Mouse (Mus musculus) stomach, postnatal 0 days (tissue): ENCODE data around the gene Mef2c. TPM values are rescaled to one million over a fixed set of nuclear protein-coding genes. Genes with fewer than 3 reads are reported as not detected.

Experiments used
- ATAC-seq: fragments of 200-750 bp; cut with Nextera tagmentation; 2 replicates; pipeline ENCODE4 v1.8.0; 2017; ENCODE audit not compliant: low FRiP score, low TSS enrichment
- DNase-seq: peaks from one replicate; pipeline ENCODE4 v3.0.0-alpha.2; 2016; ENCODE audit warnings: low spot score
- H3K27ac ChIP-seq: fragments of 300-500 bp; sonication (generic); replicated peaks from 2 replicates; pipeline ENCODE4 v1.5.1; 2014; ENCODE audit warnings: mild to moderate bottlenecking, control low read depth
- H3K27me3 ChIP-seq: fragments of 300-500 bp; sonication (generic); 2 replicates; pipeline ENCODE4 v1.6.1; 2014; ENCODE audit warnings: low read length; ENCODE audit not compliant: control insufficient read depth, insufficient read depth
- H3K36me3 ChIP-seq: fragments of 300-500 bp; sonication (generic); 2 replicates; pipeline ENCODE4 v1.6.1; 2014; ENCODE audit warnings: low read length, mixed read lengths; ENCODE audit not compliant: control insufficient read depth, insufficient read depth
- H3K4me1 ChIP-seq: fragments of 300-500 bp; sonication (generic); replicated peaks from 2 replicates; pipeline ENCODE4 v1.6.1; 2014; ENCODE audit warnings: antibody characterized with exemption; ENCODE audit not compliant: control insufficient read depth, insufficient read depth
- H3K4me2 ChIP-seq: fragments of 300-500 bp; sonication (generic); replicated peaks from 2 replicates; pipeline ENCODE4 v1.6.1; 2014; ENCODE audit warnings: low read depth, mild to moderate bottlenecking, control low read depth, moderate library complexity
- H3K4me3 ChIP-seq: fragments of 300-500 bp; sonication (generic); 2 replicates; pipeline ENCODE4 v1.5.1; 2014; ENCODE audit warnings: low read depth, low read length, control low read depth
- H3K9ac ChIP-seq: fragments of 300-500 bp; sonication (generic); 2 replicates; pipeline ENCODE4 v1.6.1; 2014; ENCODE audit warnings: mild to moderate bottlenecking, low read length, control low read depth, mixed read lengths
- H3K9me3 ChIP-seq: fragments of 300-500 bp; sonication (generic); 2 replicates; pipeline ENCODE4 v1.6.1; 2016; ENCODE audit warnings: low read length; ENCODE audit not compliant: control insufficient read depth
- CTCF ChIP-seq: IDR thresholded peaks from 2 replicates; pipeline ENCODE4 v1.5.1; 2016; ENCODE audit warnings: antibody characterized with exemption, low read depth, mild to moderate bottlenecking, moderate library complexity
- EP300 ChIP-seq: optimal IDR thresholded peaks from 2 replicates; pipeline ENCODE3; 2016; ENCODE audit warnings: antibody characterized with exemption
- WGBS: fragments of 180-500 bp; shearing (Covaris S2); extraction: QIAGEN DNeasy Blood & Tissue Kit; methylation state at CpG from one replicate; pipeline ENCODE4 v1.1.7; 2014; 5-methylcytosine and 5-hydroxymethylcytosine counted together
- polyA plus RNA-seq: library from polyadenylated mRNA; unstranded; fragments of >200 nt; fragmentation: Nextera tagmentation; extraction: Ambion mirVana; gene quantifications from 2 replicates; pipeline ENCODE4 v1.2.1, GENCODE M21; 2015

The Mef2c gene
- polyA plus RNA-seq, 1 experiment from 2014 or later, result 18.4 TPM

DNA sequence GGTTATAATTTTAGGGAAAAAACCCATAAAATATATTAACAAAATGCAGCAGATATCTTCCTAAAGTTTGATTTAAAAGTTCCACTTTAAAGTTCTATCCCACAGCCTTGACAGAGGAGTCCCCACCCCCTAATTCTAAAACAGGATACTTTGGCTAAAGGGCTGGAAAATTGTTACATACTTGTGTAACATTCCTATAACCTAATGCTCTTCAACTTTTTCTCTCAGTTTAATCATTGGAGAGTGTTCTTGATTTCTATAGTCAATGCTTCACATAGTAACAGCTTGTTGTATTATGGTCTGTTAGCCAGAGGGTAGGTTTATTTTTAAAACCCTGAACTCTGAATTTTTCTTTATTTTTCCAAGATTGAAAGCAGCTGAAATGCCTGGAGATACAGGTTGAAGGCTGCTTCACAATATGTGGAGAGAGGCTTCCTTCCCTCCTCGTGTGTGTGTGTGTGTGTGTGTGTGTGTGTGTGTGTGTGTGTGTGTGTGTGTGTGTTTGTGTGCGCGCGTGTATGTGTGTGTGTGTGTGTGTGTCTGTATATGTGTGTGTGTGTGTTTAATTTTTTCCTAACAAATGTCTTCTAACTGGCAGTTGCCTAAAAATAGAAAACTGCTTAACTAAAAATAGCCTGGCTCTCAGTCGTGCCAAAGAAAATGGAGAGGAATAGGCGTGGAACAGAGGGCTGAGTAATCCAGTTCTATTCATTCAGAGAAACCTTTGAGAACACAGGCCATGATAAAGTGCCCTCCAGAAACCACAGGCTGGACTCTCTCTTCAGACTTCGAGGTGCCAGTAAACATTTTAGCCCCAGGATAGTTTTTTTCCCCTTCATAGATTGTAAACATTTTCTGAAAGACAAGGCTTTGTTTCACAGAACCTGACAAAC lies 99.8 kb downstream of the Mef2c start:
- Histone ChIP-seq H3K4me2 (peak overlapping the region; percentile 6; the same call in 1 of the 2 replicates), H3K9me3 (no peaks in the 10 kb centered on the region), H3K36me3 (no peaks in the 10 kb centered on the region), H3K27me3 (no peaks in the 10 kb centered on the region), H3K4me3 (no peak overlapping the region), H3K9ac (no peak overlapping the region), H3K27ac (peak overlapping the region; percentile 81; the same call in 1 of the 2 replicates), H3K4me1 (no peaks in the 10 kb centered on the region; the same call in 1 of the 2 replicates)
- DNase-seq (peak; percentile 45), ATAC-seq (peak; percentile 92)
- 7% methylated on average over 7 of the region's 7 CpGs for WGBS
- TF ChIP-seq CTCF, result no peak
- peak; percentile 17 for TF ChIP-seq EP300

DNA sequence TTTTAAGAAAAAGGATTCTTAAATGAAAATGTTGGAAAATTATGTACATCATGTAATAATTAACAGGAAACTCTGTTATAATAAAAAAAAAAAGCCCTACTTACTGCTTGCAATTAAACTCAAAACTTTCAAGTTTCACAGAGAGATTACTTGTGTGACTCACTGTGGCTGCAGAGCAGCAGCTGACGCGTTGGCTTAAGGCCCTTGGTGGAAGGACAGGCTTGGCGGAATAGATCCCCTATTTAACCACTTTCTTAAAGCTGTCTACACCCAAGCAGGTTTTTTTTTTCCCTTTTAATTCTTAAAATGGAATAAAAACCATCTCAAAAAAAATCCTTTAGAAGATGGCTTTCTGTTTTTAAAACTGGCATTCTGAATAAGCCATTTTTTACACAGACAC lies 100.5 kb downstream of the Mef2c start:
- no peaks in the 10 kb centered on the region; the same call in 1 of the 2 replicates for H3K4me1 ChIP-seq
- no peaks in the 10 kb centered on the region for H3K9me3 ChIP-seq
- H3K27ac ChIP-seq, result peak overlapping the region; percentile 35
- H3K36me3 ChIP-seq, result no peaks in the 10 kb centered on the region
- ATAC-seq (peak; percentile 80), DNase-seq (peak; percentile 57)
- WGBS, result 7% methylated on average over 3 of the region's 3 CpGs
- no peaks in the 10 kb centered on the region for H3K27me3 ChIP-seq
- no peak overlapping the region for H3K4me2 ChIP-seq
- H3K9ac ChIP-seq, result no peak overlapping the region
- TF ChIP-seq CTCF (no peak), EP300 (no peak)
- H3K4me3 ChIP-seq, result no peak overlapping the region

DNA sequence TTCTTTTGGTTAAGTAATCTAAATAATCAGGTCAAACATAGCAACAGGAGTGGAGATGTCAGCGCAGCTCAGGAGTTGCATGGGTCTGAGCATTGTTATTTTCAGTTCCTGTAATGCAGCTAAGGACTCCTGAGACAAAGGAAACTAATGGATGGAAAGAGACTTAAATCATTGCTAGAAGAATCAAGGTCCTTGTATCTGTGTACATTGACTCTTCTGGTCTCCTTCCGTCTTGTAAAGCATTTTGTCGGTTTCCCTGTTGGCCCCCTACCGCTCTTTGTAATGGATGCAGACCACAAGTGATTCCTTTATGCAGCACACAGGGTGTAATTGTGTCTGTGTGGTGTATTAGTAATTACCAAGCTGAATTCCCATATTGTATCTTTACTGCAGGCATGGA lies 101.0 kb downstream of the Mef2c start:
- Histone ChIP-seq H3K9ac (no peak overlapping the region; the same call in 1 of the 2 replicates), H3K4me3 (no peak overlapping the region), H3K27me3 (no peaks in the 10 kb centered on the region), H3K4me2 (no peak overlapping the region), H3K9me3 (no peaks in the 10 kb centered on the region), H3K27ac (peak overlapping the region; percentile 35), H3K36me3 (no peaks in the 10 kb centered on the region), H3K4me1 (no peaks in the 10 kb centered on the region; the same call in 1 of the 2 replicates)
- ATAC-seq (no peak), DNase-seq (no peak)
- WGBS, result 41% methylated on average over 4 of the region's 4 CpGs
- TF ChIP-seq EP300 (no peak), CTCF (no peak)

DNA sequence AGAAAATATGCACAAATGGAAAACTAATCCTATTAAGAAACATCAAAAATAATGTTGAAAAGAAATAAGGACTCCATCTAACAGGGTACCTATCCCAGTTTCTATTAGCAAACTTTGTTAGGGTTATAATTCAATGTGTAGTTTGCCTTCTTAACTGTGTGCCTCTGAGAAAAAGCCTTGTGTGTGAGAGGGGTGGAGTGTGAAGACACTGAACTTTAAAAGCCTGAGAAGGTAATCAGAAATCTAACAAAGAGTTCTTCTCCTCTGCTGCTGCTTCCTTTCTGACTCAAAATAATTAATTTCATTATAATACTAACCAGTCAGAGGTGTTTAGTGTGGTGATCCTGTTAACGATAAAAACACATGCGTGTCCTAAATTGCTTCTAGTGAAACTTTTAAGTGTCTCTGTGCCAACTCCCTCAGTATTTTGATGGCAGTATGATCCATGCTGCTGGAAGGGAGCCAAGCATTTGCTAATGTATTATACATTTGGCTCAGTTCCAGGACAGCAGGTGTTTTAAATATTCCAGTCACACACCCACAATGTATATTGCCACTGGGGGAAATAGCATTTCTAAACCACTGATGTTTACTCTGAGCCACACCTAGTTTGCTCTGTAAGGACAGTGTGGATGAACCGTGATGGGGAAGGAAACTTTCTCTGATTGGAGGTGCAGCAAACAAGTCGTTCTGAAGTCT lies 104.2 kb downstream of the Mef2c start:
- Histone ChIP-seq H3K9me3 (no peaks in the 10 kb centered on the region), H3K4me1 (no peaks in the 10 kb centered on the region; the same call in 1 of the 2 replicates), H3K36me3 (no peaks in the 10 kb centered on the region), H3K27me3 (no peaks in the 10 kb centered on the region), H3K4me3 (no peak overlapping the region), H3K4me2 (no peak overlapping the region), H3K27ac (no peak overlapping the region), H3K9ac (no peak overlapping the region)
- peak; percentile 63 for DNase-seq
- TF ChIP-seq EP300, result no peak
- no peak for TF ChIP-seq CTCF
- ATAC-seq, result peak; percentile 86
- 7% methylated on average over 4 of the region's 4 CpGs for WGBS

DNA sequence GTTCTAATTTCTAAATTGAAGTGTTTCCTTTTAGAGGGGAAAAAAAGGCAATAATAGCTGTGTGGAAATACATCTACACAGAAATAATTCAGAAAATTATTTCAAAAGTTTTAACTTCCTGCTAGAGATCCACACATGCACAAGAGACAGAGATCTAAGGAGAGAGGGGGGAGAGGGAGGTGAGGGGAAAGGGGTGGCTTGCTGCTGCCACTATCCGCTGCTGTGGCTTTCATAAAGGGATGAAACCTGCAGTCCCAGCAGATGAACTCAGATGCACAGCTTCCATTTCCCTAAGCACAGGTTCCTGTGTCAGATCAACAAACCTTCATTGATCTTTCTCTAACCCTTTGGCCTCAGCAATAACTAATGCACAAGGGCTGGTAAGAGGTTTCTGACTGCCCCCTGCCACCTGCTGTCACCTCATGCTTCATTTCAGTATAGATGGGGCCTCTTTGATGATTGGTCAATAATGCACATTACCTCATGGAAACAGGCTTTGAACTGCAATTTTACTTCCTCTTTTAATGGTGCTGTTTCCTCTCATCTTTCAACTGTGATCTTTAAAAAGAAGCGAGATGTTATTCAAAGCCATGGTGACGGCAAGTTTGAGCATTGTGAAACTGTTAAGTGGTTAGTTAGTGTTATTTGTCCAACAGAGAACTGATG lies 105.2 kb downstream of the Mef2c start:
- ATAC-seq, result no peak
- no peaks in the 10 kb centered on the region for H3K36me3 ChIP-seq
- H3K9ac ChIP-seq, result no peak overlapping the region
- no peaks in the 10 kb centered on the region for H3K27me3 ChIP-seq
- H3K4me1 ChIP-seq, result no peaks in the 10 kb centered on the region; the same call in 1 of the 2 replicates
- H3K27ac ChIP-seq, result no peak overlapping the region
- H3K4me3 ChIP-seq, result no peak overlapping the region
- WGBS, result 72% methylated on average over 3 of the region's 3 CpGs
- H3K4me2 ChIP-seq, result no peak overlapping the region
- no peaks in the 10 kb centered on the region for H3K9me3 ChIP-seq
- TF ChIP-seq EP300 (no peak), CTCF (no peak)
- no peak for DNase-seq
